Mouse (Mus musculus) olfactory bulb, adult 2 months (tissue): Measurements from ENCODE around the gene Iqcg.

Source experiments
- CTCF ChIP-seq: fragments of 200-500 bp; IDR thresholded peaks from 2 replicates; pipeline ENCODE4 v1.5.1; 2012; ENCODE audit warnings: low read depth, mild to moderate bottlenecking, low read length, moderate library complexity; ENCODE audit not compliant: insufficient read depth
- POLR2A ChIP-seq: fragments of 200-500 bp; IDR thresholded peaks from 2 replicates; pipeline ENCODE4 v1.6.1; 2012; ENCODE audit warnings: mild to moderate bottlenecking, low read depth, low read length, moderate library complexity; ENCODE audit not compliant: insufficient read depth

GRCm38 (mm10) chr16:33063267-33063666, 7.2 kb upstream of the Iqcg start:
- TF ChIP-seq CTCF (no peak), POLR2A (no peak)
